Mouse (Mus musculus): ENCODE measurements around the gene Slc25a1. TPM values are rescaled to one million over a fixed set of nuclear protein-coding genes. Genes with fewer than 3 reads are reported as not detected.

Slc25a1 gene
- polyA plus RNA-seq, 2 experiments from 2014 or later, result 7.9 to 9.5 TPM

DNA sequence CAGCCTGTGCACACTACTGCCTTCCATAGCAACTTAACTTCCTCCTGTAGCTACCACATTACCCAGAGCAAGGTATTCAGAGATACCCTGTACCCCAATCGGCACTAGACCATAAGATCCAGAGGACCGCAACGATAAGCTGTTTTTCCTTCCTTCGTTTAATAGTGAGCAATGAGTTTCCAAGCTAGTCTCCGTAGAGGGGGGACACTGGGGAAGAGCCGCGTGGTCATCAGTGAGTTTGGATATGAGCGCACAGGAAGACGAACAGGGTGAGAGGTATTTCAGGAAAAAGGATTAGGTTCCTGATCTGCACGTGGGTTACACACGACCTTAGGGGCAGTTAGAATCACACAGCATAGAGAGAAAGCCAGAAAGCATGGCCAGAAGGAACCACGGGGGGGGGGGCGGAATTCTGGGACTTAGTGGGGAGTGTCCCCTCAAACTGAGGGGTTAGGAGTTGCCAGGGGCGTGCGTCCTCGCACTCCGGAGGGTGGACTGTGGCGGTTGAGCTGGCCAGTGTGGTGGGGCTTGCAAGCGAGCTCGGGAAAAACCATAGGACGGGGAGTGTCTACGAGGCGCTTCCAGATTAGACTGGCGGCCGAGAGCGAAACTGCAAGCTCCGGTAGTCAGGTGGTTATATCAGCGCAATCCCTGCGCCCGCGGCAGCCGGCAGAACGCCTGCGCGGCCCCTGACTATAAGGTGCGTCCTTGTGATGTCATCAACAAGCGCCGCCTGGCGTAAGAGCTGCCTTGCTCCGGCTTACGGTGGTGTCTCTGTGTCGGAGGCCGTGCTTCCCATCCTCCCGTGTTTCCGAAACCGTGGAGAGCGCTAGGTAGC is 6.5 kb downstream of the Slc25a1 start:
- peak; percentile 98 for ATAC-seq

DNA sequence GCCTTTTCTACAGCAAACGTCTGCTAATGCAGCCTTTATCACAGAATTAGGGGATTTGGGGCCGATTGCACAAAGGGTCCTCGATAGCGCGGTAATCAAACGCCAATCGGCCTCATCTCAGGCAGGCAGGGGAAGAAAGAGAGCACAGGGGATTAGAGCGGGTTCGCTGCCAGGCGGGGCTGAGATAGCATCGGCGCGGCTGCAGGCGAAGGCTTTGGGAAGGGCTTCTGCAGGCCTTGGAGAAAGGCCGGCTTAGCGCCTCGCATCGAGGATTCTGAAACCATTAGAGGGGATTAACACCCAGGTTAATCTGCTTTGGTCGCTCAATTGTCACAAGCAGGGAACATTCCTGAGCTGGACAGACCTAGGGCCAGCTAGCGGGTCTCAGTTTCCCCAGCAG is 7.4 kb downstream of the Slc25a1 start:
- no peak for ATAC-seq

DNA sequence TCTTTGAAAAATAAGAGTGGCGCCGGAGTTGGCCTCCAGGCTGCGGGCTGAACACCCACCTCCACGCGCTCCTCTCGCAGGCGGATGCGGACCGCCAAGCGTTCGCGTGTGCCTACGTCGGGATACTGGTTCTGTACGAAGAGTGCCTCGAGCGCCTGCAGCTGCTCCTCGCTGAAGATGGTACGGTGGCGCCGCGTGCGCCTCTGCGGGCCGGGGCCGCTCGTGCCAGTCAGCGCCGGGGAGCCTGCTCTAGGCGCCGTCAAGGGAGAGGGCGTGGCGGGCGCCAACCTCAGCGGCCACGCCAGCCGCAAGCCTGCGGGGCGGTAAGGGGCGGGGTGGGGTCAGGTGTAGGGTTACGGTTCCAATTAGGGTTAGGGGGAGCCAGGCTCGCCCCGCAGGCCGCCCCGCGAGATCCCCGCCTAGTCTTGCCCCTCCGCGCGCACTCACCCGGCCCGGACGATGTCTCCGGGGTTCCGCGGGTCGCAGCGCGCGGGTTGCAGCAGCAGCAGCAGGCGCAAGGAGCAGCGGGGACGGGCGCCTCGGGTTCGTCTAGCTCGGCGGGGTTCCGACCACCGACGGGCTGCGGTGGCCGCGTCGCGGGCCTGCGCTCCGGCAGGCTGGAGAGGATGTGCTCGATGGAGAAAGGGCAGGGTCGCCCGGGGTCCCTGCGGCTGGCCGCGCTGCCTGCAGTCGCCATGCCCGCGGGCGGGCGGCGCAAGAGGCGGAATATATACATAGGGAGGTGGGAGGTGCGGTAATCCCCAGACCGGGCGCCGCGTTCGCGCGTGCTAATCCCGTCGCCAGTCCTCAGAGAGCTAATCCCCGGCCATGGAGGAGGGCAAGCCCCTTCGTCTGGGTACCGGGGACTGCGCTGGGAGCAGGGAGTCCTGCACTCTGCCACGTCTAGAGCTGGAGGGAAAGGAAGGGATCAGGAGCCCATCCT is 13.4 kb downstream of the Slc25a1 start, which contains the start of gene Gsc2:
TSS of gene Gsc2 (minus strand) at position 753 of the 943 bp plus-strand sequence.
- ATAC-seq, result no peak

DNA sequence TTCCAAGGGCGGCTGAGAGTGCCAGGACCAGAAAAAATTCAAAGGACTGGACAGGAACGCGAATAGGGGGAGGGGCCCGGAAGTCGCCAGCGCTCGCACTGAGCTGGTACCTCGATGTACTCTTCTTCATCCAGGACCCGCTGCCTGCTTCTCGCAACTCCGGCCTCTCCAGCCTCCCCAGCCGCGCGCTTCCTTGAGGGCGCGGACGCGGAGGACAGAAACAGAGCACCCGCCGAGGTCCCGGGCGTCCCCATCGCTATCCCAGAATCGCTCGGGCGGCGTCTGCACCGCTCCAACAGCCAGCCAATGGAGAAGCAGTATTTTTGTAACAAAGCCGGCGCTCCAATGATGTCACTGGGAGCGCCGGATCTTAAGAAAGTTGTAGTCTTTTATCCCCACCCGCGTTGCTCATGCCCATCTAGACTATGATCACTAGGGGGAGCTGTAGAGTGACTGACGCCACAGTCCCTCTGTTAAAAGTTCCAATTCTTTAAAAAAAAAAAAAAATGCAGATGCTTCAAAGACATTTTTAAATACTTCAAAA is 16.9 kb downstream of the Slc25a1 start, which contains the start of gene Ess2:
TSS of gene Ess2 (minus strand) at position 297 of the 544 bp plus-strand sequence.
- ATAC-seq, result peak; percentile 100

DNA sequence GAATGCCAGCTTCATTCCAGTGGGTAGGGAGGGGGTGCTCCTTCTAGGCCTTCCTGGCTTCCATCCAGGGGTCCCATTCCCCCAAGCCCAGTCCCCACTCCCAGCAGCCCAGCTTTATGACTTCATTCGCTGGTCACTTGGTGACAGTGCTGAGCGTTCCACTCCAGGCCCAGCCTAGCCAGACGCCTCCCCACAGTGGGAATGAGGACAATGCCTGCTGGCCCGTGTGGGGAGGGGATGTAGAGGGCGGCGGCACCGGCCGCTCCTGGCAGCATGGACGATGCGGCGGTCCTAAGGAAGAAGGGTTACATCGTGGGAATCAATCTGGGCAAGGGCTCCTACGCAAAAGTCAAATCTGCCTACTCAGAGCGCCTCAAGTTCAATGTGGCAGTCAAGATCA is 29.6 kb downstream of the Slc25a1 start, which contains the start of the genes Dgcr2 and Tssk2:
TSS of gene Dgcr2 (minus strand) at position 101 of the 400 bp plus-strand sequence.
TSS of gene Tssk2 (plus strand) at position 176 of the 400 bp plus-strand sequence.
- ATAC-seq, result no peak

DNA sequence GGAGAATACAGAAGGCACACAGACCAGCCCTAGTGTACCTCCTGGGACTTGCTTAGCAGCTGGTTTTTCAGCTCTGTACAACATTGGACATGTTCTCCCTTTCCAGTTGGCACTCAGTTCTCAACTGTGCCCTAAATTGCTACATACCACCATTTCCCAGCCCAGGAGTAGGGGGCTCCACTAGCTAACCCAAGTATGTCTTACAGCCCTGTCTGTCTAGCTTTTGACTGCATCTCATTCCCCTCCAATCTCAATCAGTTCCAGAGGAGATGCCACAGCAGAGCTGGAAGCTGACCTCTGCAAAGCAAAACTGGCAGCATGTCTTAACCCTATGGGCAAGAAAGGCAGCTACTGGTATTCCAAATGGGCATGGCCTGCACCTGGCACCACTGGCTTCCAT is 31.9 kb downstream of the Slc25a1 start:
- ATAC-seq, result no peak

DNA sequence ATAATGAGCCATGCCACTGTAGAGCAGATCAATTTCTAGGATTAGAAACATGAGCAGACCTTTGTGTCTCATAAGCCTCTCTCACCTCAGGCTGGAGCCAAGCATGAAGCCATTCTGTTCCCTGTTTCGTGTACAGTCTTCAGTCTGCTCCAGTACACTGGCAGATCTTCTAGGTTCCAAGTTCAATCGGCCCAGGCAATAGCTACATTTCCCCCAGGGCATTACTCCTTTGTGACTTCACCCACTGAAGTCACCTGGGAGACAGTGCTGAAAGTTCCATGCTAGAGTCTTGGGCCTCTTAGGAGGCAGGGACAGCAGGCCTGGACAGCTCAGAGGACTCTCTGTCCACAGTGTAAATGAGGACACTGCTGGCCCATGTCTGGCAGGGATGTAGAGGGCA is 34.1 kb downstream of the Slc25a1 start, which contains the start of gene Tssk1:
TSS of gene Tssk1 (plus strand) at position 301 of the 400 bp plus-strand sequence.
- ATAC-seq, result no peak

DNA sequence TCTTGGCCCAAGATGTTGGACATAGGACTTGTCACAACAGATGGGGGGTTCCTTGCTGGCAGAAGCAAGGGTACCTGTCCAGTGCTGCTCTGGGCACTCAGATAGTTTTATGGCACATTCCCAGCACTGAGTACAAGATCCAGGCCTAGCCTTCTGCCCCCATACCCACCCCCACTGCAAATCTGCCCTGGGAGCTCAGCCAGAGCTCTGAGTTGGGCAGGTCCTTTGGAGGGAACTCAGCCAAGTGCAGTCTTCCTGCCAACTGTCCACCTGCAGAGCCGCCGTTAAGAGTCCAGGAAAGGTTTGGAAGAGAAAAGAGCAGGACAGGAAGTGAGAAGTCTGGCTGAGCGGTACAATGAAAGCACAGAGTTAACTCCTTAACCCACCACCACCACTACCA is 35.4 kb downstream of the Slc25a1 start:
- no peak for ATAC-seq

DNA sequence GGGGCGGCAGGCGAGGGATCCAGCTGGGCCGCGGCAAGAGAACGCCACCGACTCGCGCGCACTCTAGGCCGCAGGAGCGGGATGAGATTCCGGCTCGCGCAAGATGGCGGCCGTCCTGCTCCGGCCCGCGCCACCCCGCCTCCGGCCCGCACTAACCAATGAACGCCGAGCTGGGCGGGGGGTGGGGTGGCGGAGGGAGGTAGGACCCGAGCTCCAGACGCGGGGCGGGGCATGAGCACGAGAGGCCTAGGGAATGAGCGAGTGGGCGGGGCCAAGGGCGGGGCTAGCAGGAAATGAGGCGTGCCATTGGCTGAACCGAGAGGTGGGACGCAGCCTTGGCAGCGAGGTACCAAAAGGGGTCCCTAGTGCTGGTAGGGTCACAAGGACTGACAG is 36.5 kb downstream of the Slc25a1 start, which contains the start of gene Gm20518:
TSS of gene Gm20518 (minus strand) at position 105 of the 393 bp plus-strand sequence.
- ATAC-seq, result peak; percentile 94

DNA sequence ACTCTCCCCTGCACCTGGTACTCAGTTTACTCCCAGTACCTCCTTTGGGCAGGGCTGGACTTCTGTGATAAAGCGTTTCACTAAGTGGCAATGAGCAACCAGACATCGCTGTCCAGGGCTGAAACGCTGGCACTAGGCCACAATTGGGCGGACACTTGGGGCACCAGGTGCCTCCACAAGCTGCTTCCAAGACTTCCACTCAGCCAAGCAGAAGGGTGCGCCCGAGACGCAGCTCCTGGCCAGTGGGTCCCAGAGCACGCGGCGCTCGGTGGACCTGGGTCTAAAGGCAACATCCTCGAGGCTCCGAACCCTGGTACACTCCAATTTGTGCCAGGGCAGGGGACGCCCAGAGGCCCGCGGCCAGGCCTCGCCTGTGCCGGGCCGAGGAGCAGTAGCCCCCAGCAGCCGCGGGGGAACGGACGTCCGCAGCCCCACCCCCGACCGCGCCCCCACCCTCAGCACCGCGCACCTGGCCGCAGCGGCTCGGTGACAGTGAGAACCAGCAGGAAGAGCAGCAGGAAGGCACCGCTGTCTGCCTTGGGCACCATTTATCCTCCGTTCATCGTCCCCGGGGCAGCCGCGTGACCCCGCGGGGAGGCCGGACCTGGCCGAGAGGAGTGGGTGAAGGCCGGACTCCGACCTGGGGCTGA is 37.0 kb downstream of the Slc25a1 start:
- ATAC-seq, result peak; percentile 62

DNA sequence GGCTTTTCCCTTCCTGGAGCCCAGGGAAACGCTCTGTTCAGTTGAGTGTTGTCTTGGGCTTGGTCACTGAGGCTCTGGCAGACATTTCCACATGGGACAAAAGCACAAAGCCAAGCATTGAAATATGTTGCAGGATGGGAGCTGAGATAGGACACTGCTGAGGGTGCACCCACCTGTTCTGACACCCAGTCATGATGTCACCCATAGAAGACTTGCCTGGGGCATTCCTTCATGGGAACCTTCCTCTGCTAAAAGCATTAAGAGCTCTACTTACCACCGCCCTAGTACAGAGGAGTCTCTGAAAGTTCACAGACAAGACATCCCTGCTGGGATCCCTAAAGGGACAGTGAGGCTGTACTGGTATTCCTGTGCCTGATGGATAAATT is 37.7 kb downstream of the Slc25a1 start:
- no peak for ATAC-seq

DNA sequence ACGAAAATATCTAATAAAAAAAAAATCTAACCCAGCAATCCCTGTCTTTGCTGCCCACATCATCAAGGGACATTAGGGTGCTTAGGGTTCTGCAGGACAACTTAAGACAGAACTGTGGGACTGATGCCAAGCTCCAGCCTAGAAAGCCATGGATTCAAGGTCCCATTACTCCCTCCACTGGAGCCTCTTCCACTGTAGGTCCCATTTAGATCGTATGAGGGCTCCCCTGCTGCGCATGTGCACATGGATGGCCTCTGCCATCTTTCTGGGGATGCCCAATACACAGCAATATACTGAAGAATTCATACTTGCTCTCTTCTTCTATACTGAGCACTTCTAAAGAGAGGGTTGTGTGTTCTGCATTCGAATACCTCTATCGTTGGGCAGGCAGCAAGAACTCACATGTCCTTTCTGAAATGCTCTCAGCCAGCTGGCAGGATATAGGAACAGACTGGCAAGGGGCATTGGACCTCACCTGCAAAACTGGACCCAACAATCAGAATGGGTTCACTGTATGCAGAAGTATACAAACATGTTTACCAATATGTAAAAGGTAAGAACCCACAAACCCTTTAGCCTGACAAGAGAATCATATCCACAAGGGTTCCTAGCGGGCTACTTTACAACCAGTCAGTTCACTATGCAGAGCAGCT is 38.2 kb downstream of the Slc25a1 start:
- ATAC-seq, result no peak

DNA sequence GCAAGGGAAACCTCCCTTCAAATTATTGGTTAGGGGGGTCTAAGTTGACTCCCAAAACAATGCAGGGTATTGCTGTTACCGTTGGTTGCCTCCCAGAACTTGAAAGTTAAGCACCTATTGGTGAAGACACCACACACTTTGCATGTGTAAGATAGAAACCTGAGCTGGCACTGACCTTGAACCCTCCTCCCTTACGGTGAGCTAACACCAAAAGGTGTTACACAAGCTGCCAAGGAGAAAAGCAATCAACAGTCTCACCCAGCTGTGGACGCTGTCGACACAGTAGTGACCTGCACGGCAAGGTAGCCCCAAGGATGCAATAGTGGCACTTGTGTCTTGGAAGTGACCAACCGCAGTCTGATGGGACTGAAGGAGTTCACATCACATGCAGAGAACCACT is 43.9 kb downstream of the Slc25a1 start:
- ATAC-seq, result no peak

DNA sequence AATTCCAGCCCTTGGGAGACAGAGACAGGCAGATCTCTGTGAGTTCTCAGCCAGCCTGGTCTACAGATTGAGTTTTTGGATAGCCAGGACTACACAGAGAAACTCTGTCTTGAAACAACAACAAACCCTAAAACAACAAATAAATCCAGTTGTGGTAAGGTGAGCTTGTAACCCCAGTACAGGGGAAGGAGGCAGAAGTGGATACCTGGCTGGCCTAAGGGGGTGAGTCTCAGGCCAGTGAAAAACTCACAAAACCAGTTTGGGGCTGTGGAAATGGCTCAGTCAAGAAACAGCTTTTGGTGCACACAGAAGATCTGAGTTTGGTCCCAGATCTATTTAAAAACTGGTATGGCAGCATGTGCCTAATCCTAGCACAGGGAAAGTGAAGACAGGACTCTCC is 45.8 kb downstream of the Slc25a1 start:
- no peak for ATAC-seq

DNA sequence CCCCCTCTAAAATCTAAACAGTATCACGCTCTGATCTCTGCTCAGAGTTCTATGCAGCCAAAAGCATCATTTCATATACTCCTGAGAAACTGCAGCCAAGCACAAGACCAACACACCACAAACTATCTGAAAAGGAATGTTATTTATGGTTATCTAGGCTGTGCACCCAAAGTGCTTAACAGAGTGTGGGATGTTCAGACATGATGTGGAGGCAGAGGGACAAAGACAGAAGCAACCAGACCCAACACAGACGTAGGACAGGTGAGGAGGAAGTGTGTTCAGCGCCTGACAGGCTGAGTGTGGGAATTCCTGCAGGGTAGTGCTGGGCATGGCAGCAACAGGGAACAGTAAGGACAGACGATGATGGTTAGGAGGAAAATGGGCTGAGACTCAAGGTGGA is 48.4 kb downstream of the Slc25a1 start:
- ATAC-seq, result no peak

DNA sequence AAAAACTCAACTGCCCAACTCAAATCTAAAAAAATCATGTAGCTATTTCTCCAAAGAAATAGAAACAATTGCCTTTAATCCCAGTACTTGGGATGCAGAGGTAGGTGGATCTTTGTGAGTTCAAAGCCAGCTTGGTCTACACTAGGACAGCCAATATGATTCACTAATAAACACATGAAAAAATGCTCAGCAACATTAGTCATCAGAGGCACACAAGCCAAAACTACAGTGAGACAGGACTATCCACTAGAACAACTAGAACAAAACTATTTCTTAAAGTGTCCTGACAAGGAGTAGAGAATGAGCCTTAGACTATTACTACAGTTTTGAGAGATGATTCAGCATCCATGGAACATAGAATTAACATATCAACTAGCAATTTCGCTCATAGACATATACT is 51.9 kb downstream of the Slc25a1 start:
- ATAC-seq, result no peak

Other genes starting within 250 kb of the Slc25a1 start
- 100 to 1,000 TPM in 1 of 2 experiments, 10 to 100 TPM in 1; 67.1 to 128 TPM for gene Med15, start 195.3 kb downstream of the Slc25a1 start, polyA plus RNA-seq (2017; shearing (Covaris generic))
- 10 to 100 TPM; 15.6 to 30.9 TPM for gene Klhl22, start 168.6 kb downstream of the Slc25a1 start, polyA plus RNA-seq (2017; shearing (Covaris generic))
- not detected for gene Scarf2, start 130.9 kb downstream of the Slc25a1 start, polyA plus RNA-seq (2017; shearing (Covaris generic))
- gene B830017H08Rik, start 95.1 kb downstream of the Slc25a1 start, polyA plus RNA-seq (2017; shearing (Covaris generic)), result not detected
- 1 to 10 TPM; 4.1 to 5.2 TPM for gene Car15, start 89.9 kb downstream of the Slc25a1 start, polyA plus RNA-seq (2017; shearing (Covaris generic))
- gene Gm20518, start 36.5 kb downstream of the Slc25a1 start, polyA plus RNA-seq (2017; shearing (Covaris generic)), result under 1 TPM; 0.28 to 0.38 TPM
- not detected for gene Tssk1, start 34.0 kb downstream of the Slc25a1 start, polyA plus RNA-seq (2017; shearing (Covaris generic))
- 10 to 100 TPM; 20.2 to 28.9 TPM for gene Dgcr2, start 29.7 kb downstream of the Slc25a1 start, polyA plus RNA-seq (2017; shearing (Covaris generic))
- not detected for gene Tssk2, start 29.6 kb downstream of the Slc25a1 start, polyA plus RNA-seq (2017; shearing (Covaris generic))
- 10 to 100 TPM; 32.7 to 53.9 TPM for gene Ess2, start 16.9 kb downstream of the Slc25a1 start, polyA plus RNA-seq (2017; shearing (Covaris generic))
- not detected for gene Gsc2, start 13.2 kb downstream of the Slc25a1 start, polyA plus RNA-seq (2017; shearing (Covaris generic))
- gene Vpreb2, start 52.2 kb upstream of the Slc25a1 start, polyA plus RNA-seq (2017; shearing (Covaris generic)), result not detected
- 10 to 100 TPM; 16.4 to 21.2 TPM for gene Dgcr6, start 124.6 kb upstream of the Slc25a1 start, polyA plus RNA-seq (2017; shearing (Covaris generic))
- 10 to 100 TPM in 1 of 2 experiments, 1 to 10 TPM in 1; 5.7 to 11.1 TPM for gene Prodh, start 162.0 kb upstream of the Slc25a1 start, polyA plus RNA-seq (2017; shearing (Covaris generic))
- not detected for gene Rtn4r, start 199.4 kb upstream of the Slc25a1 start, polyA plus RNA-seq (2017; shearing (Covaris generic))